Mouse (Mus musculus) frontal cortex, postnatal 36 days (tissue): ENCODE data around the gene Zmat3.

ENCODE experiments used
- DNase-seq, 2 experiments: peaks; one replicate each; pipeline ENCODE4 v3.0.0; 2022; ENCODE audit warnings: low spot score in 2 of 2

Gene Zmat3

DNA sequence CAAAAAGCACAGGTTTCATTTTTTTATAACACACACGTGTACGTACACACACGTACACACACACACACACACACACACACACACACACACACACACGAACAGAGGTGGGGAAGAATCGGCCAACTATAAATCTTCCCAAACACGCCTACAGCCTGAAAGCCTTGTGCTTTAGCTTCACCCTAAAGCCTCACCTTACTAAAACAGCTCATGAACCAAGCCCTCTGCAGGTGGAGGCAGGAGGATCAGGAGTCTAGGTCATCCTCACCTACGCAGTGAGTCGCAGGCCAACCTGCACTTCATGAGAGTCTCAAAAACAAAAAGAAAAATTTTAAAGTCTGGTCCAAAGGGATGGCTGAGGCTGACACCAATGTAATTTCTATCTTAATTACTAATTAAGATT lies 6.7 kb upstream of the Zmat3 start:
- no peak for DNase-seq

DNA sequence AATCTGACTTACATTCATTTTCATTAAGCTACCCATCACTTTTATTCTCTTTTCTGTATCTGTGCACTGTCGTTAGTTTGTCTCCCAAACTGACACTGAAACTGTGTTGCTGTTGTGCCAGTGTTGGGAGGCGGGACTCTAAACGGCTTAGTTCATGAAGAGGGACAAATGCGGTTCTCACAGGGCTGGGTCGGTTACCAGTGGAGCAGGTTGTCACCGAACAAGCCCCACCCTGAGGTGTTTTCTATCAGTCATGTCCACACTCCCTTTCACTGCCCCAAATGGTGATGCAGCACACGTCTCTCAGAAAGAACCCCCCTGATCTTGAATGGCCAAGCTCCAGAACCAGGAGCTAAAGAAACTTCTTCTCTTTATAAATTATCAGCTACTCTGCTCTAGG lies 6.1 kb upstream of the Zmat3 start:
- DNase-seq: no peak

GRCm38 (mm10) chr3:32367516-32367915 lies 1.7 kb upstream of the Zmat3 start:
- no peak for DNase-seq

DNA sequence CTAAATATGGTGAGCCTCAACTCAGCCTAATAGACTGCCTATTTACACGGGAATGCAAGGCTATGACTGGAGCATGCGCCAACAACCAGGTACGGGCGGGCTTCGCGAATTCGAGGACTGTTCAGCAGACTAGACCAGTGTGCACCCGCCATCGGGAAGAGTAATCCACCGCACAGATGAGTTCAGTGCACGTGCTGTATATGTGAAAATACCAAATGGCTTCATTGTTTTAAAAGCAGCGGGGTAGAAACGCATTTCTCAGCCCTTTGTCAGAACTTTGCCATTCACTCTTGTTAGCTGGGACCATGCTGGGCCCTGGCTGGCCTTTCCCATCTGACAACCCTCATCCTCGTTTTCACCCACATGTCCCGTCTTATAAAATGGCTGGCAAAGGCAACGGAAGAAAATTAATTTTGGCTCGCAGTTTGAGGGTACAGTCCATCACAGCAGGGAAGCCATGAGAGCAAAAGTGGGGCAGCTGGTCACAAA lies 476 bp upstream of the Zmat3 start:
- DNase-seq: no peak

DNA sequence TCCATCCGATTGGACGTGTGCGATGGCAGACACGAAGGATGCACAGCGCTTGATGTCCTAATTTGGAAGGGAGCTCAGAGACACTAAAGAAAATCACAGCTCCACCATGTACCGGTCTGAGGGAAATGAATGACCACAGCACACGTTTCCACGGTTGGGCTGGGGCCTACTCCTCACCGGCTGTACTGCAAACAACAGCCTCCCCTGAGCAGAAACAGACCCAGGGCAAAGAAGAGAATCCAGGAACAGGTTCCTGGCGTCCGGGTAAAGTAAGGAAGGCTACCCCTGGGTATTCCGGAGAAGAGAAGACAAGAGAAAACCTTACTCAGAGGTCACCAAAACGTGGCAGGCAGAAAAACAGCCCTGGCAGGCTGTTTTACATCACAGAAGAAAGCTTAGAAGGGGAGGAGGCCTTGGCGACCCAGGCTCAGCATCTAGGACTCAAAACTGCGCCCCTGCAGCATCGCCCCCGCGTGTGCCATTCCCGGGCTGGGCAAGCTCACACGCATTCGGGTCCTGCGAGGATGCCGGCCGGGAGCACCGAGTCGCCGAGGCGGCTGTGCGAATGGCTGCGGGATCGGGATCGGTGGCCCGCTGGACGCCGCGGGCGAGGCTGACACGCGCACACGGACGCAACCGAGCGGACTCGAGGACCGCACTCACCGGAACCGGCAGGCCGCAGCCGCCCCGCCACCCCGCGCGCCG lies 821 bp downstream of the Zmat3 start:
- peak; percentile 45 to 54 for DNase-seq

- peak; percentile 8 to 10 for DNase-seq
Measured at GRCm38 (mm10) chr3:32364195-32364594, 1.6 kb downstream of the Zmat3 start.

GRCm38 (mm10) chr3:32361221-32361620 lies 4.6 kb downstream of the Zmat3 start:
- DNase-seq: no peak

DNA sequence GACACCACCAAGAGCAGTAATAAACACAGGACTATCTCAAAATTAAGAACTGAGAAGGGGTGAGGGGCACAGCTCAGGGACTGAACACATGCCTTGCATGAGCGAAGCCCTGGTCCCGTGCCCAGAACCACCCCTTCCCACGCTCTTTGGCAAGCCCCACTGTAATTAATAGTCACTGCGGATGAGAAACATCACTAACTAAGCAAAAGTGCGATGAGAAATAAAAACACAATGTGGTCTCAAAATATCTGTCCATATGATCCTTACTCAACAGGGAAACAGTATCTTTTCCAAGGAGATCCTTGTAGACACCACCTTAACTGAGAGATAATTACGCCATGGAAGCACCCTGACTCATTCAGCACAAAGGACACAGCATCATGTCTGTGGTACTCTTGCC lies 17.9 kb downstream of the Zmat3 start:
- peak in 1 of 2 experiments; percentile 64 for DNase-seq

GRCm38 (mm10) chr3:32345249-32345648 lies 20.6 kb downstream of the Zmat3 start:
- no peak for DNase-seq

DNA sequence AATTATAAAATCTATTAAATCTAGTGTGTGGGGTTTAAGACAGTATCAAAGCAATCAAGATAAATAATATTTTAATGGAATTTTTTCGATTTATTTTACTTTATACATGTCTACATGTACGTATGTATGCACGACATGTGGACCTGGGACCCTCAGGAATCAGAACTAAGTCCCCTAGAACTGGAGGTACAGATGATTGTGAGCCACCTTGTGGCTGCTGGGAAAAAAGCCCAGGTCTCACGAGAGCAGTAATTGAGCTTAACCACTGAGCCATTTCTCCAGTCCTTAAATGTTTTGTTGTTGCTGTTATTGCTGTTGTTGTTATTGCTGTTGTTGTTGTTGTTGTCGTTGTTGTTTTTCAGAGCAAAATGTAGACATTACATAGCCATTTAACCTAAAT lies 21.0 kb downstream of the Zmat3 start:
- DNase-seq: no peak

GRCm38 (mm10) chr3:32343371-32343770 lies 22.4 kb downstream of the Zmat3 start:
- DNase-seq: no peak

GRCm38 (mm10) chr3:32341434-32341833 lies 24.4 kb downstream of the Zmat3 start:
- DNase-seq: no peak

GRCm38 (mm10) chr3:32338231-32338630 lies 27.6 kb downstream of the Zmat3 start:
- no peak for DNase-seq

DNA sequence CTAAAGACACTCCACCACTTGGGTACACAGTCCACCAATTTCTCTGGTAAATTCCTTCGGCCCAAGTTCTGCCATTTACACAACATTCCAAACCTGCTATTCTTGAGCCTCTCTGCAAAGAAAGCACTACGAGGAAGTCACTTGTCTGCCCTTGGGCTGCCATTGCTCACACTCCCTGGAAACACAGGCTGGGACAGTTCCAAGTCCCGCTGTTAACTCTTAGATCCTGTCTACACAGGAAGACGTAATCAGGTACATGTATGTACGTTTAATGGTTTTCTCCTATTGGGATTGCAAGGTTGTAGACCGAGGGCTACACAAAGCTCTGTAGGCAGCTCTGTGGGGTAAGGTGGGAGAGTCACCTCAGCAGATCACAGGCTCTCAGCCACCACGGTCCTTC lies 28.0 kb downstream of the Zmat3 start:
- no peak for DNase-seq

GRCm38 (mm10) chr3:32334901-32335300 lies 30.9 kb downstream of the Zmat3 start:
- DNase-seq: no peak

DNA sequence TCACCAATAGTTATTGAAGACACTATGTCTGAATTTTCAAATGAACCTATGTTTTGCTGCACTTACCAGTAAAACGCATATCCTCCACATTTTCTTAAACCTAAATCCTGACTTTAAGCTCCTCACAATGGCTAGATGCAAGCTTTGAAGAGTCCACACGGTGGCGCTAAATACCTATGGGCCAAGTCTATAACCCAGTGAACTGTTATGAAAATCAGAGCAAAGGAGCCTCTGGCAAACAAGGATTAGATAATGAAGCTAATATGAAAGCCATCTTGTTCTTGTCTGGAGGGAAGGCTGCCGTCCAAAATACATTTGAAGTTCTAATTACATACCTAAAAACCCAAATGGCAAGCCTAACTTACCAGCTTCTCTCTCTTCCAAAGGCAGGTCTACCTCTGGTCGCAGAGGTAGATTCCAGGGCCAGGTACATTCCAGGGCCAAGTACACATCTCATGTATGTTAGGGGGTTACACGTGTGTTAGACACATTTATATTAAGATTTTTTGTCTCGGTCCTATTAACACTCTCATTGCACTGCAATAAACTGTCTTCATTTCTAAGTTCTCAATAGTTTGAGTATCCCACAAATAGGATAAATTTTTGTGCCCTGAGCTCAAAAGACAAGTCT lies 32.2 kb downstream of the Zmat3 start:
- peak; percentile 72 to 88 for DNase-seq

DNA sequence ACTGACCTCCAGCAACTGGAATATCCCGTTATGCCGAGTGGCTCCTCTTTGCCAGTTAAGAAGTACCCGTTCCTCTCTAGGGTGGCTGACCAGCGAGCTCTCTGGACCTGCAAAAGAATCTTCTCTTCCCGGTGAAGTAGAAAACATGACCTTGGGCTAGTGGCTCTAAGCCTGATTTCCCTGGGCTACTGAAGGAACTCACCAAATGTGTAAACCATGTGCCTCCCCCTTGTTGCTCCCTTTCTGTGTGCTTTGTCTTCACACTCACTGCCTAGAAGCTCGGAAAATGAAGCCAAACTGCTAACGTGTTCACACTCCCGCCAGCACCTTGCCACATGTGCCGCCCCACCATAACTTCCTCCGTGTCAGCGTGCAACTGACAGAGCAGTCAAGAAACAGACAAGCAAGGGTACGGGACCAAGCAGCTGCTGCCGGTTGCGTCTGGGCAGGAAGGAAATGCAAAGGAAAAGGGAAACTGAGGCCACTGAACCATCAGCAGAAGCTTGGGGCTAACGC lies 47.9 kb downstream of the Zmat3 start:
- DNase-seq: no peak

- DNase-seq: peak; percentile 45 to 73
Measured at GRCm38 (mm10) chr3:32317165-32317900, 48.5 kb downstream of the Zmat3 start.

DNA sequence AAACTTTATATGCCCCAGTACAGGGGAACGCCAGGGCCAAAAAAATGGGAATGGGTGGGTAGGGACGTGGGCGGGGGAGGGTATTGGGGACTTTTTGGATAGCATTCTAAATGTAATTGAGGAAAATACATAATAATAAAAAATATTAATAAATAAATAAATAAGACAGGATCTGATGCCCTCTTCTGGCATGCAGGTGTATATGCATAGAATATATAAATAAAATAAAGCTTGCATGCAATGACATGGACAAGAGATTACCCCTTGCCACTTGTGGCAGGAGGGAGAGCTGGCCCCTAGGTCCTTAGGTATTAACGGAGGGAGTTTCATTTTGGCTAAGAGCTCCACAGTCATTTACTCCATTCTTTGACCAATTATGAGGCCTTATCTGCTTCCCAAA lies 51.1 kb downstream of the Zmat3 start:
- DNase-seq: no peak

DNA sequence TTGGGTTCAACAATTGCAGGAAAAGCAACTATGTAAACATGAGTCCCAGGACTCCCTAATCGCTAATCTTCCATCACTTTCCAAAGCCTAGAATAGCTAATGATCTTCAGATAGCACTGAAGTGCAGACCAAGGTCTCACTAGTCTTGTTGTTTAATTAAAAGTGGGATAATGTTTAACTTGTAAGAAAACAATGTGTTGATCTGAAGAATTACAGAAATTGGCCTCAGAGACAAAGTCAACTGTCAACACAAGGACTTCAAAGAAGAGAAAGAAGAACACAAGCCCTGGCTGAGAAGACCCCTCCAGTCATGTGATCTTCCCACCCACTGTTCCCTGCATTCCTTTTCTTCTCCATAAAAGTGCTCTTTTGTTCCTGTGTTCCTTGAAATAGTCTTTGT lies 61.6 kb downstream of the Zmat3 start:
- no peak for DNase-seq

GRCm38 (mm10) chr3:32292001-32292400 lies 73.8 kb downstream of the Zmat3 start:
- DNase-seq: no peak
